Mouse (Mus musculus) c-Kit-negative CD71-positive TER-119-positive erythroid progenitor cells, embryonic 14.5 days (primary cell): ENCODE measurements around the gene Wdr11.

Experiments used
- DNase-seq: peaks from one replicate; pipeline ENCODE4 v3.0.0-alpha.2; 2013; ENCODE audit warnings: low read depth, low spot score

Wdr11 gene

DNA sequence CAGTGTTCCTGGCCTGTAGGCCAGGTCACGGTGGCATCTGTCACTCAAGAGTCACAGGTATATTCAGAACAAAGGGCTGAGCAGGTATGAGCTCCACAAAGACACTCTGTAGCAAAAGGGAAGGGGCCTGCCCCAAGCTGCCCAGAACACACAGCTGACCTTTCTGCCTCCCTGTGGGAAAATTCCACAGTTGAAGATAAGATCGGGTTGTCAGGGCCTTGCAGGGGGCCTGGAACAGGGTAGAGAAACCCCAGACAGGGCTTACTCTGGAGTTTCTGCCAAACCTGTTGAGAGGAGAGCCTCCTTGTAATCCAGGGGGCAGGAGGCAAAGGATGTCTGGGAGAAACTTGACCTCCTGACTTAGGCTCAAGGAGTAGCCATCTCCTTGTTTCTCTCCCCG is 90.9 kb downstream of the Wdr11 start:
- DNase-seq, result no peak

DNA sequence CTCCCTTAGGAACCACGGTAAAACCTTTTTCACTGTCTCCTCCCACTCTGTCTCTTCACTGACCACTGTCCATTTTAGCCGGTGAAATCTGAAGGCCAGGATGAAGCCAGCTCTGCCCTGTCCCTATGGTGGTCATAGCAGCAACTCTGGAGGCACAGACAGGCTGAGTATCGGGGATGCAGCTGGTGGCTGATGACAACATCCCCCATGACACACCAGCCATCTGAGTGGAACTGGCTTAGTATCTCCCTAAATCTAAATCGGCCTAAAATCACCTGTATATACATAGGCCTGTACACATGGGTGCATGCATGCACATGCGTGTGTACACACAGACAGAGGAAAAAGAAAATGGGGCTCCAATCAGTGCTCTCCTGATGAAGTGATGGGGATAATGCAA is 93.7 kb downstream of the Wdr11 start:
- no peak for DNase-seq
